Mouse (Mus musculus) midbrain, embryonic 15.5 days (tissue): ENCODE results near the gene Zfp341. TPM values are rescaled to one million over a fixed set of nuclear protein-coding genes. Genes with fewer than 3 reads are reported as not detected.

ENCODE experiments used
- ATAC-seq: fragments of 200-750 bp; cut with Nextera tagmentation; replicated peaks from 2 replicates; pipeline ENCODE4 v1.8.0; 2017; ENCODE audit warnings: moderate TSS enrichment
- H3K27ac ChIP-seq: fragments of 300-500 bp; sonication (generic); 2 replicates; pipeline ENCODE4 v1.5.1; 2015; ENCODE audit warnings: mild to moderate bottlenecking, inconsistent platforms
- H3K27me3 ChIP-seq: fragments of 300-500 bp; sonication (generic); replicated peaks from 2 replicates; pipeline ENCODE4 v1.6.1; 2015; ENCODE audit warnings: inconsistent platforms
- H3K36me3 ChIP-seq: fragments of 300-500 bp; sonication (generic); replicated peaks from 2 replicates; pipeline ENCODE4 v1.6.1; 2015; ENCODE audit warnings: inconsistent platforms
- H3K4me1 ChIP-seq: fragments of 300-500 bp; sonication (generic); 2 replicates; pipeline ENCODE4 v1.6.1; 2015; ENCODE audit warnings: inconsistent platforms
- H3K4me2 ChIP-seq: fragments of 300-500 bp; sonication (generic); 2 replicates; pipeline ENCODE4 v1.6.1; 2015; ENCODE audit warnings: inconsistent platforms, mild to moderate bottlenecking, moderate library complexity
- H3K4me3 ChIP-seq: fragments of 300-500 bp; sonication (generic); 2 replicates; pipeline ENCODE4 v1.5.1; 2015; ENCODE audit warnings: mild to moderate bottlenecking, inconsistent platforms
- H3K9ac ChIP-seq: fragments of 300-500 bp; sonication (generic); 2 replicates; pipeline ENCODE4 v1.6.1; 2015; ENCODE audit warnings: mild to moderate bottlenecking, inconsistent platforms
- H3K9me3 ChIP-seq: fragments of 300-500 bp; sonication (generic); 2 replicates; pipeline ENCODE4 v1.6.1; 2016; ENCODE audit warnings: inconsistent platforms
- WGBS: fragments of 180-500 bp; shearing (Covaris S2); methylation state at CpG from one replicate; pipeline ENCODE4 v1.1.7; 2015; ENCODE audit warnings: mixed read lengths; 5-methylcytosine and 5-hydroxymethylcytosine counted together
- polyA plus RNA-seq: library from polyadenylated mRNA; unstranded; fragments of >200 nt; fragmentation: Nextera tagmentation; extraction: Ambion mirVana; gene quantifications from 2 replicates; pipeline ENCODE4 v1.2.1, GENCODE M21; 2015

Zfp341 gene
- polyA plus RNA-seq, 1 experiment from 2014 or later: 2.6 TPM

- ATAC-seq: no peak
- Histone ChIP-seq H3K9me3 (no peaks in the 10 kb centered on the region), H3K27ac (no peak overlapping the region), H3K4me2 (no peak overlapping the region), H3K9ac (no peak overlapping the region), H3K4me3 (no peak overlapping the region), H3K27me3 (no peaks in the 10 kb centered on the region), H3K36me3 (no peaks in the 10 kb centered on the region), H3K4me1 (no peaks in the 10 kb centered on the region)
- WGBS: 85% methylated on average over 4 of the region's 4 CpGs
Measured at GRCm38 (mm10) chr2:154670741-154671140, 57.6 kb downstream of the Zfp341 start.

- Histone ChIP-seq H3K27me3 (no peaks in the 10 kb centered on the region), H3K4me2 (no peak overlapping the region), H3K9ac (no peak overlapping the region), H3K4me3 (no peak overlapping the region), H3K36me3 (no peaks in the 10 kb centered on the region), H3K9me3 (no peaks in the 10 kb centered on the region), H3K4me1 (peaks cover 19% of the 10 kb centered on the region), H3K27ac (no peak overlapping the region)
- 82% methylated on average over 4 of the region's 4 CpGs for WGBS
- no peak for ATAC-seq
Measured at GRCm38 (mm10) chr2:154674008-154674407, 60.9 kb downstream of the Zfp341 start.

GRCm38 (mm10) chr2:154676653-154677609 is 63.8 kb downstream of the Zfp341 start:
- H3K4me1 ChIP-seq: peaks cover 30% of the 10 kb centered on the region
- H3K9ac ChIP-seq: peak overlapping the region; percentile 33; the same call in 1 of the 2 replicates
- 54% methylated on average over 19 of the region's 19 CpGs for WGBS

GRCm38 (mm10) chr2:154677651-154678139 is 64.6 kb downstream of the Zfp341 start:
- ATAC-seq: peak; percentile 63
- WGBS: 12% methylated on average over 10 of the region's 10 CpGs
- H3K4me2 ChIP-seq: peak overlapping the region; percentile 48
- peak overlapping the region; percentile 23 for H3K4me3 ChIP-seq
- no peaks in the 10 kb centered on the region for H3K36me3 ChIP-seq
- no peaks in the 10 kb centered on the region for H3K27me3 ChIP-seq
- peak overlapping the region; percentile 77 for H3K27ac ChIP-seq
- peak overlapping the region; percentile 33 for H3K9ac ChIP-seq
- peaks cover 37% of the 10 kb centered on the region for H3K4me1 ChIP-seq
- no peaks in the 10 kb centered on the region for H3K9me3 ChIP-seq

More at GRCm38 (mm10) chr2:154676653-154677609, 63.8 kb downstream of the Zfp341 start:
- Histone ChIP-seq H3K27ac (peak overlapping the region; percentile 77), H3K4me3 (peak overlapping the region; percentile 23), H3K9me3 (no peaks in the 10 kb centered on the region), H3K4me2 (peak overlapping the region; percentile 48), H3K27me3 (no peaks in the 10 kb centered on the region), H3K36me3 (no peaks in the 10 kb centered on the region)
- ATAC-seq: peak; percentile 88

GRCm38 (mm10) chr2:154678995-154679394 is 65.9 kb downstream of the Zfp341 start:
- Histone ChIP-seq H3K9me3 (no peaks in the 10 kb centered on the region), H3K27ac (no peak overlapping the region), H3K36me3 (no peaks in the 10 kb centered on the region), H3K27me3 (no peaks in the 10 kb centered on the region), H3K9ac (no peak overlapping the region), H3K4me2 (no peak overlapping the region), H3K4me1 (peaks cover 45% of the 10 kb centered on the region), H3K4me3 (no peak overlapping the region)
- no peak for ATAC-seq
- 92% methylated on average over 3 of the region's 3 CpGs for WGBS

GRCm38 (mm10) chr2:154680337-154680736 is 67.2 kb downstream of the Zfp341 start:
- H3K4me1 ChIP-seq: peaks cover 45% of the 10 kb centered on the region
- WGBS: 93% methylated on average over 2 of the region's 2 CpGs

GRCm38 (mm10) chr2:154680941-154681340 is 67.8 kb downstream of the Zfp341 start:
- H3K4me1 ChIP-seq: peaks cover 45% of the 10 kb centered on the region
- 77% methylated on average over 6 of the region's 6 CpGs for WGBS
- H3K27ac ChIP-seq: no peak overlapping the region
- H3K9ac ChIP-seq: no peak overlapping the region
- H3K36me3 ChIP-seq: no peaks in the 10 kb centered on the region
- H3K4me3 ChIP-seq: no peak overlapping the region
- H3K4me2 ChIP-seq: no peak overlapping the region
- H3K27me3 ChIP-seq: no peaks in the 10 kb centered on the region
- ATAC-seq: no peak
- no peaks in the 10 kb centered on the region for H3K9me3 ChIP-seq

More at GRCm38 (mm10) chr2:154680337-154680736, 67.2 kb downstream of the Zfp341 start:
- no peak overlapping the region for H3K27ac ChIP-seq
- no peak overlapping the region for H3K9ac ChIP-seq
- H3K4me3 ChIP-seq: no peak overlapping the region
- ATAC-seq: no peak
- H3K9me3 ChIP-seq: no peaks in the 10 kb centered on the region
- no peaks in the 10 kb centered on the region for H3K27me3 ChIP-seq
- no peak overlapping the region for H3K4me2 ChIP-seq
- no peaks in the 10 kb centered on the region for H3K36me3 ChIP-seq

GRCm38 (mm10) chr2:154682712-154683111 is 69.6 kb downstream of the Zfp341 start:
- H3K4me3 ChIP-seq: no peak overlapping the region
- no peaks in the 10 kb centered on the region for H3K36me3 ChIP-seq
- no peak overlapping the region for H3K4me2 ChIP-seq
- H3K9ac ChIP-seq: no peak overlapping the region
- peak overlapping the region; percentile 53 for H3K27ac ChIP-seq
- peaks cover 33% of the 10 kb centered on the region for H3K4me1 ChIP-seq
- H3K9me3 ChIP-seq: no peaks in the 10 kb centered on the region
- no peak; the same call in 1 of the 2 replicates for ATAC-seq
- 35% methylated on average over 1 of the region's 1 CpGs for WGBS
- no peaks in the 10 kb centered on the region for H3K27me3 ChIP-seq

GRCm38 (mm10) chr2:154684901-154685470 is 71.9 kb downstream of the Zfp341 start:
- no peak for ATAC-seq
- H3K4me3 ChIP-seq: no peak overlapping the region
- H3K27ac ChIP-seq: no peak overlapping the region
- H3K36me3 ChIP-seq: 0 out of 2 replicates have a peak, but pooled peaks cover under 1% of the 10 kb centered on the region
- H3K27me3 ChIP-seq: no peaks in the 10 kb centered on the region
- H3K4me1 ChIP-seq: peaks cover 26% of the 10 kb centered on the region
- H3K4me2 ChIP-seq: no peak overlapping the region
- H3K9me3 ChIP-seq: no peaks in the 10 kb centered on the region
- WGBS: 94% methylated on average over 7 of the region's 7 CpGs
- H3K9ac ChIP-seq: no peak overlapping the region

- Histone ChIP-seq H3K4me3 (no peak overlapping the region), H3K27me3 (no peaks in the 10 kb centered on the region), H3K4me1 (peaks cover 26% of the 10 kb centered on the region), H3K27ac (no peak overlapping the region), H3K36me3 (0 out of 2 replicates have a peak, but pooled peaks cover 3% of the 10 kb centered on the region), H3K9me3 (no peaks in the 10 kb centered on the region), H3K4me2 (no peak overlapping the region), H3K9ac (no peak overlapping the region)
- no peak for ATAC-seq
- WGBS: 92% methylated on average over 3 of the region's 3 CpGs
Measured at GRCm38 (mm10) chr2:154685772-154686171, 72.7 kb downstream of the Zfp341 start.

- no peak overlapping the region for H3K9ac ChIP-seq
- ATAC-seq: no peak
- H3K4me3 ChIP-seq: no peak overlapping the region
- H3K4me1 ChIP-seq: peaks cover 17% of the 10 kb centered on the region
- no peak overlapping the region for H3K27ac ChIP-seq
- H3K9me3 ChIP-seq: no peaks in the 10 kb centered on the region
- WGBS: 90% methylated on average over 3 of the region's 3 CpGs
- H3K4me2 ChIP-seq: no peak overlapping the region
- no peaks in the 10 kb centered on the region for H3K27me3 ChIP-seq
- 0 out of 2 replicates have a peak, but pooled peaks cover 3% of the 10 kb centered on the region for H3K36me3 ChIP-seq
Measured at GRCm38 (mm10) chr2:154686819-154687218, 73.7 kb downstream of the Zfp341 start.

GRCm38 (mm10) chr2:154689391-154689790 is 76.3 kb downstream of the Zfp341 start:
- H3K27ac ChIP-seq: no peak overlapping the region
- H3K4me2 ChIP-seq: no peak overlapping the region
- H3K9me3 ChIP-seq: no peaks in the 10 kb centered on the region
- H3K4me3 ChIP-seq: no peak overlapping the region
- no peak overlapping the region for H3K9ac ChIP-seq
- H3K4me1 ChIP-seq: no peaks in the 10 kb centered on the region
- 89% methylated on average over 14 of the region's 14 CpGs for WGBS
- ATAC-seq: no peak
- H3K27me3 ChIP-seq: no peaks in the 10 kb centered on the region
- 0 out of 2 replicates have a peak, but pooled peaks cover 10% of the 10 kb centered on the region for H3K36me3 ChIP-seq
